Mouse (Mus musculus) midbrain, embryonic 11.5 days (tissue): ENCODE measurements at regions not wholly inside any gene's neighbourhood (a gene's known extent, or its start where the extent isn't known, plus 50 kb on each side); places are given as distances from the start of the nearest gene placed in this dataset.
"Not testable (repeated sequence)": the region's sequence is repeated elsewhere in the genome, so short reads cannot be mapped to it uniquely, and the experiment has no call there.

Experiments
- ATAC-seq: fragments of 200-750 bp; cut with Nextera tagmentation; 2 replicates; pipeline ENCODE4 v1.8.0; 2017; ENCODE audit warnings: moderate TSS enrichment, moderate library complexity; ENCODE audit not compliant: low FRiP score
- DNase-seq: peaks from one replicate; pipeline ENCODE4 v3.0.0; 2015; ENCODE audit warnings: low spot score; ENCODE audit errors: missing footprints
- H3K27ac ChIP-seq: fragments of 300-500 bp; sonication (generic); 2 replicates; pipeline ENCODE4 v1.5.1; 2014; ENCODE audit warnings: low read depth, low read length
- H3K27me3 ChIP-seq: fragments of 300-500 bp; sonication (generic); 2 replicates; pipeline ENCODE4 v1.6.1; 2014; ENCODE audit warnings: mild to moderate bottlenecking, low read length, moderate library complexity, mixed read lengths; ENCODE audit not compliant: control insufficient read depth, insufficient read depth
- H3K36me3 ChIP-seq: fragments of 300-500 bp; sonication (generic); 2 replicates; pipeline ENCODE4 v1.6.1; 2014; ENCODE audit warnings: mild to moderate bottlenecking, low read length, moderate library complexity, mixed read lengths; ENCODE audit not compliant: control insufficient read depth, insufficient read depth
- H3K4me1 ChIP-seq: fragments of 300-500 bp; sonication (generic); 2 replicates; pipeline ENCODE4 v1.6.1; 2014; ENCODE audit warnings: low read length; ENCODE audit not compliant: control insufficient read depth, insufficient read depth
- H3K4me2 ChIP-seq: fragments of 300-500 bp; sonication (generic); 2 replicates; pipeline ENCODE4 v1.6.1; 2014; ENCODE audit warnings: mild to moderate bottlenecking, moderate library complexity
- H3K4me3 ChIP-seq: fragments of 300-500 bp; sonication (generic); 2 replicates; pipeline ENCODE4 v1.5.1; 2014; ENCODE audit warnings: low read depth, low read length
- H3K9ac ChIP-seq: fragments of 300-500 bp; sonication (generic); 2 replicates; pipeline ENCODE4 v1.6.1; 2014; ENCODE audit warnings: low read length
- H3K9me3 ChIP-seq: fragments of 300-500 bp; sonication (generic); 2 replicates; pipeline ENCODE4 v1.6.1; 2016; ENCODE audit warnings: low read length; ENCODE audit not compliant: control insufficient read depth
- WGBS: fragments of 180-500 bp; shearing (Covaris S2); extraction: QIAGEN DNeasy Blood & Tissue Kit; methylation state at CpG from one replicate; pipeline ENCODE4 v1.1.7; 2014; 5-methylcytosine and 5-hydroxymethylcytosine counted together

GRCm38 (mm10) chr6:67698952-67699351 lies 163.4 kb upstream of the Tacstd2 start:
- H3K9ac ChIP-seq, H3K4me1 ChIP-seq, DNase-seq, H3K4me3 ChIP-seq, H3K36me3 ChIP-seq, ATAC-seq, H3K9me3 ChIP-seq, H3K4me2 ChIP-seq, H3K27me3 ChIP-seq, H3K27ac ChIP-seq: not testable (repeated sequence)
- 23% methylated on average over 5 of the region's 7 CpGs for WGBS

- WGBS, result 72% methylated on average over 3 of the region's 3 CpGs
- H3K27me3 ChIP-seq, DNase-seq, H3K27ac ChIP-seq, H3K4me2 ChIP-seq, H3K9ac ChIP-seq, H3K9me3 ChIP-seq, ATAC-seq, H3K36me3 ChIP-seq, H3K4me1 ChIP-seq, H3K4me3 ChIP-seq: not testable (repeated sequence)
Measured at GRCm38 (mm10) chr6:67690997-67691396, 155.4 kb upstream of the Tacstd2 start.

GRCm38 (mm10) chr6:67683105-67683504 lies 147.5 kb upstream of the Tacstd2 start:
- H3K9me3 ChIP-seq, H3K4me1 ChIP-seq, DNase-seq, H3K9ac ChIP-seq, H3K4me2 ChIP-seq, H3K4me3 ChIP-seq, H3K36me3 ChIP-seq, H3K27ac ChIP-seq, H3K27me3 ChIP-seq: not testable (repeated sequence)
- WGBS, result 64% methylated on average over 3 of the region's 3 CpGs
- peak; percentile 55 for ATAC-seq

GRCm38 (mm10) chr6:67681641-67682040 lies 146.0 kb upstream of the Tacstd2 start:
- not testable (repeated sequence) for ATAC-seq, H3K27ac ChIP-seq

GRCm38 (mm10) chr6:67679106-67679505 lies 143.5 kb upstream of the Tacstd2 start:
- not testable (repeated sequence) for ATAC-seq, H3K9me3 ChIP-seq, H3K4me3 ChIP-seq, H3K27ac ChIP-seq, H3K9ac ChIP-seq, H3K4me2 ChIP-seq, DNase-seq, H3K4me1 ChIP-seq, H3K27me3 ChIP-seq, H3K36me3 ChIP-seq
- 51% methylated on average over 1 of the region's 1 CpGs for WGBS

More at GRCm38 (mm10) chr6:67681641-67682040, 146.0 kb upstream of the Tacstd2 start:
- not testable (repeated sequence) for H3K4me3 ChIP-seq, H3K36me3 ChIP-seq, DNase-seq, H3K27me3 ChIP-seq, H3K9ac ChIP-seq, H3K4me2 ChIP-seq, H3K9me3 ChIP-seq, H3K4me1 ChIP-seq
- WGBS, result 68% methylated on average over 10 of the region's 10 CpGs

GRCm38 (mm10) chr6:67674717-67675116 lies 139.1 kb upstream of the Tacstd2 start:
- H3K4me1 ChIP-seq, H3K9ac ChIP-seq, H3K36me3 ChIP-seq, H3K4me3 ChIP-seq, H3K27me3 ChIP-seq, ATAC-seq, H3K27ac ChIP-seq, DNase-seq, H3K4me2 ChIP-seq, H3K9me3 ChIP-seq: not testable (repeated sequence)
- 90% methylated on average over 4 of the region's 4 CpGs for WGBS

- not testable (repeated sequence) for H3K4me2 ChIP-seq, ATAC-seq, H3K9ac ChIP-seq, H3K27ac ChIP-seq, H3K4me3 ChIP-seq, H3K36me3 ChIP-seq, H3K9me3 ChIP-seq, DNase-seq, H3K27me3 ChIP-seq, H3K4me1 ChIP-seq
- WGBS, result 79% methylated on average over 2 of the region's 2 CpGs
Measured at GRCm38 (mm10) chr6:67673316-67673715, 137.7 kb upstream of the Tacstd2 start.

GRCm38 (mm10) chr6:67668073-67668472 lies 132.5 kb upstream of the Tacstd2 start:
- not testable (repeated sequence) for ATAC-seq, H3K4me3 ChIP-seq, H3K4me2 ChIP-seq, H3K4me1 ChIP-seq, H3K27me3 ChIP-seq, DNase-seq, H3K36me3 ChIP-seq, H3K27ac ChIP-seq, H3K9me3 ChIP-seq, H3K9ac ChIP-seq
- 89% methylated on average over 8 of the region's 8 CpGs for WGBS

- Histone ChIP-seq H3K27me3 (no peaks in the 10 kb centered on the region), H3K4me1 (no peaks in the 10 kb centered on the region), H3K9ac (no peak overlapping the region), H3K4me3 (no peak overlapping the region), H3K27ac (no peak overlapping the region), H3K36me3 (no peaks in the 10 kb centered on the region), H3K9me3 (no peaks in the 10 kb centered on the region), H3K4me2 (no peak overlapping the region)
- no peak for DNase-seq
- no peak for ATAC-seq
Measured at GRCm38 (mm10) chr6:67631617-67632016, 96.0 kb upstream of the Tacstd2 start.

- WGBS, result 85% methylated on average over 1 of the region's 1 CpGs
- no peak overlapping the region for H3K9ac ChIP-seq
- no peaks in the 10 kb centered on the region for H3K36me3 ChIP-seq
- DNase-seq, result no peak
- no peak overlapping the region for H3K4me3 ChIP-seq
- H3K4me1 ChIP-seq, result no peaks in the 10 kb centered on the region
- no peak for ATAC-seq
- no peak overlapping the region for H3K4me2 ChIP-seq
- no peaks in the 10 kb centered on the region for H3K27me3 ChIP-seq
- H3K9me3 ChIP-seq, result no peaks in the 10 kb centered on the region
- no peak overlapping the region for H3K27ac ChIP-seq
Measured at GRCm38 (mm10) chr6:67610402-67610801, 74.8 kb upstream of the Tacstd2 start.
